Mouse (Mus musculus): ENCODE measurements around the gene Ncor2. TPM values are rescaled to one million over a fixed set of nuclear protein-coding genes. Genes with fewer than 3 reads are reported as not detected.

Ncor2 gene
- total RNA-seq, 2 experiments from 2014 or later: 67.8 to 89.5 TPM

Other genes starting within 250 kb of the Ncor2 start
- gene Rflna, start 176.0 kb downstream of the Ncor2 start, total RNA-seq (2021): under 1 TPM; 0.26 to 0.31 TPM
- gene Scarb1, start 161.9 kb upstream of the Ncor2 start, total RNA-seq (2021): 10 to 100 TPM; 29.6 to 35.2 TPM
- under 1 TPM in 1 of 2 experiments, not detected in 1; 0.22 TPM for gene Gm10382, start 210.1 kb upstream of the Ncor2 start, total RNA-seq (2021)
- gene Ubc, start 211.0 kb upstream of the Ncor2 start, total RNA-seq (2021): 1,000 to 10,000 TPM in 1 of 2 experiments, 100 to 1,000 TPM in 1; 907 to 1,197 TPM

All from heart, postnatal 25 days (tissue).